Mouse (Mus musculus) kidney, adult 2 months (tissue): ENCODE results near the gene Trak1.

Experiments used
- CTCF ChIP-seq: fragments of 200-500 bp; conservative IDR thresholded peaks from 2 replicates; pipeline ENCODE4 v1.5.1; 2011; ENCODE audit warnings: low read depth, mild to moderate bottlenecking, control low read depth, low read length, moderate library complexity, mixed read lengths; ENCODE audit not compliant: insufficient read depth, insufficient read length
- POLR2A ChIP-seq: fragments of 200-500 bp; IDR thresholded peaks from one replicate; pipeline ENCODE4 v1.6.1; 2011; ENCODE audit warnings: low read depth, low read length, control low read depth

- TF ChIP-seq CTCF (peak; percentile 71), POLR2A (no peak)
Measured at GRCm38 (mm10) chr9:121354792-121355390, 57.6 kb downstream of the Trak1 start.
